13 mouse cellular contexts compared by ENCODE assay signal in the genomic region with DNA sequence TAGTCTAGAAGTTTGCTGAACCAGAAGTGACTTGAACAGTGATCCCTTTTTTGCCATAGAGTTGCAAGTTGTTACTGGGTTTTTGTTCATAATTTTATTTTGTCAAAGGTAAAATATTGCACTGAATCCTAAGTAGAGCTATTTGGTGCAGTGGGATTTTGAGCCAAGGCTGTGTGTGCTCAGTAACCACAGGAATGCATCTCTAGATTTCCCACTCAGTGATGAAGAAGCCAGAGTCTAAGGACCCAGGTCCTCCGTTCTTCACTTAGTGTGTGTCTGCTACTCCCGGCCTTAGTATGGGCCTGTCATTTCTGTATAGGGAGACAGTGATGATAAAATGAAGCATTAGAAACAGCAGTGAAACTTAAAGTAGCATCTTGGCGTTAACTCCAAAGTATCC.
"Had no signal": no experiment of that assay in that cellular context is flagged by ENCODE, and none has a peak within 500 bp of the region (broad histone marks: within the 10 kb centered on the region; RNA-seq: fewer than 3 reads in every experiment).

No protein-coding gene starts in this region.

- H3K4me2 ChIP-seq: limb, embryonic 12.5 days; liver, embryonic 13.5 days; midbrain, embryonic 12.5 days; neural tube, embryonic 13.5 days had no signal

- H3K9ac ChIP-seq: limb, embryonic 12.5 days; liver, embryonic 13.5 days; liver, postnatal 0 days; midbrain, embryonic 12.5 days; neural tube, embryonic 13.5 days had no signal

- H3K4me1 ChIP-seq: liver, embryonic 13.5 days had no signal

- H3K27ac ChIP-seq: kidney, postnatal 0 days; limb, embryonic 12.5 days; liver, embryonic 13.5 days; midbrain, embryonic 12.5 days; neural tube, embryonic 13.5 days had no signal

- H3K9me3 ChIP-seq: limb, embryonic 12.5 days; liver, embryonic 13.5 days; midbrain, embryonic 12.5 days; neural tube, embryonic 13.5 days had no signal

- H3K4me3 ChIP-seq: limb, embryonic 12.5 days; liver, embryonic 13.5 days; midbrain, embryonic 12.5 days; neural tube, embryonic 13.5 days had no signal

- ATAC-seq: liver, postnatal 0 days; midbrain, embryonic 16.5 days had no signal

- DNase-seq: kidney, adult 11 months; kidney, adult 9 months; kidney, postnatal 36 days; liver; liver, embryonic 13.5 days; liver, postnatal 0 days; right cerebral cortex, postnatal 14 days; thymus, postnatal 36 days had no signal

- H3K27me3 ChIP-seq: limb, embryonic 12.5 days; liver, embryonic 13.5 days; midbrain, embryonic 12.5 days; neural tube, embryonic 13.5 days had no signal
